Mouse (Mus musculus) adrenal gland, postnatal 36 days (tissue): Measurements from ENCODE around the gene Tmem126b. TPM values are rescaled to one million over a fixed set of nuclear protein-coding genes. Genes with fewer than 3 reads are reported as not detected.

Experiments
- DNase-seq, 2 experiments: peaks; one replicate each; pipeline ENCODE4 v3.0.0; 2021; ENCODE audit warnings: mixed read lengths in 1 of 2
- total RNA-seq, 2 experiments: library from RNA; stranded (reverse); gene quantifications; 2 replicates each; pipeline ENCODE4 v1.2.3; 2021

The Tmem126b gene
- total RNA-seq, 2 experiments from 2014 or later: 19.2 to 21.1 TPM

GRCm38 (mm10) chr7:90426020-90427001 lies 49.5 kb downstream of the Tmem126b start, which contains the start of gene Ccdc89:
Gene Ccdc89 (plus strand): TSS chr7:90426577.
- DNase-seq: peak; percentile 81 to 83

Other genes starting within 250 kb of the Tmem126b start
- gene Ccdc83, start 210.2 kb downstream of the Tmem126b start, total RNA-seq: not detected
- gene Sytl2, start 173.7 kb downstream of the Tmem126b start, total RNA-seq: 1 to 10 TPM; 4.6 to 4.7 TPM
- gene Ccdc89, start 49.4 kb downstream of the Tmem126b start, total RNA-seq: under 1 TPM; 0.36 to 0.43 TPM
- gene Crebzf, start 33.3 kb downstream of the Tmem126b start, total RNA-seq: 10 to 100 TPM; 71.8 to 77.5 TPM
- 10 to 100 TPM; 52.5 to 58.1 TPM for gene Tmem126a, start 18.8 kb downstream of the Tmem126b start, total RNA-seq
- 100 to 1,000 TPM in 1 of 2 experiments, 10 to 100 TPM in 1; 93.3 to 123 TPM for gene Dlg2, start 671 bp upstream of the Tmem126b start, total RNA-seq